Mouse (Mus musculus): ENCODE results near the gene Rbm15.
"Not testable (repeated sequence)": the region's sequence is repeated elsewhere in the genome, so short reads cannot be mapped to it uniquely, and the experiment has no call there.

Rbm15 gene

GRCm38 (mm10) chr3:107321141-107321540 lies 12.3 kb downstream of the Rbm15 start:
- H3K4me3 ChIP-seq (replicated peaks; ENCODE audit: low read length), result no peak overlapping the region
- peaks cover 66% of the 10 kb centered on the region for H3K4me1 ChIP-seq (replicated peaks; ENCODE audit: low read depth, low read length)
- no peaks in the 10 kb centered on the region for H3K27me3 ChIP-seq (ENCODE audit: insufficient read depth, low read length)
- peaks cover 84% of the 10 kb centered on the region for H3K36me3 ChIP-seq (ENCODE audit: insufficient read depth, low read length)
- no peaks in the 10 kb centered on the region for H3K9me3 ChIP-seq (ENCODE audit: low read length)
- TF ChIP-seq CTCF (conservative IDR thresholded peaks at IDR 0.05; ENCODE audit: low read length), result no peak
- no peak for TF ChIP-seq NANOG (IDR thresholded peaks at IDR 0.05; ENCODE audit: borderline replicate concordance, low read length)
- TF ChIP-seq POU5F1 (IDR thresholded peaks at IDR 0.05; ENCODE audit: borderline replicate concordance, low read length), result no peak

DNA sequence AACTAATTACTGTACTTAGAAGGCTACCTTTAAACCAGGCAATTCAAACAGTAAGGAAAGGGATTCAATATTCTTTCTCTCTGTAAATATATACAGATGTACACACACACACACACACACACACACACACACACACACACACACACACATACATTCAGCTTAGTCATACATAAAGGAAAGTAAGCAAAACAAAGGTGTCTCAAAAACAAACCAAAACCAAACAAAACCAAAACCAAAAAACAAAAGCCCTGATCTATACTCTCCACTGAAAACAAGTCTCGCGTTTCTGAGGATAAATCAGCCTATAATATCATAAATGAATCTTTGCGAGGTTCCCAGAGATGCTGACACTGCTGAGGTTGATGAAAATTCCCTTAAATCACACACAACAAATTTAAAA lies 16.1 kb downstream of the Rbm15 start:
- Histone ChIP-seq H3K4me3 (replicated peaks; ENCODE audit: low read length) (no peak overlapping the region), H3K4me1 (replicated peaks; ENCODE audit: low read depth, low read length) (peaks cover 56% of the 10 kb centered on the region), H3K36me3 (ENCODE audit: insufficient read depth, low read length) (peaks cover 79% of the 10 kb centered on the region), H3K27me3 (ENCODE audit: insufficient read depth, low read length) (no peaks in the 10 kb centered on the region), H3K9me3 (ENCODE audit: low read length) (no peaks in the 10 kb centered on the region)
- TF ChIP-seq NANOG (IDR thresholded peaks at IDR 0.05; ENCODE audit: borderline replicate concordance, low read length) (no peak), CTCF (conservative IDR thresholded peaks at IDR 0.05; ENCODE audit: low read length) (no peak), POU5F1 (IDR thresholded peaks at IDR 0.05; ENCODE audit: borderline replicate concordance, low read length) (no peak)

GRCm38 (mm10) chr3:107296917-107297316 lies 36.6 kb downstream of the Rbm15 start:
- not testable (repeated sequence) for H3K27me3 ChIP-seq (ENCODE audit: insufficient read depth, low read length); H3K9me3 ChIP-seq (ENCODE audit: low read length); H3K4me3 ChIP-seq (replicated peaks; ENCODE audit: low read length); H3K4me1 ChIP-seq (replicated peaks; ENCODE audit: low read depth, low read length)
- H3K36me3 ChIP-seq (ENCODE audit: insufficient read depth, low read length), result peaks cover 31% of the 10 kb centered on the region; the same call in 1 of the 2 replicates

GRCm38 (mm10) chr3:107295672-107296360 lies 37.7 kb downstream of the Rbm15 start:
- no peaks in the 10 kb centered on the region for H3K9me3 ChIP-seq (ENCODE audit: low read length)
- H3K27me3 ChIP-seq (ENCODE audit: insufficient read depth, low read length), result no peaks in the 10 kb centered on the region
- H3K4me1 ChIP-seq (replicated peaks; ENCODE audit: low read depth, low read length), result peaks cover 14% of the 10 kb centered on the region
- no peak overlapping the region for H3K4me3 ChIP-seq (replicated peaks; ENCODE audit: low read length)
- TF ChIP-seq CTCF (conservative IDR thresholded peaks at IDR 0.05; ENCODE audit: low read length), result no peak
- no peak for TF ChIP-seq NANOG (IDR thresholded peaks at IDR 0.05; ENCODE audit: borderline replicate concordance, low read length)
- no peak for TF ChIP-seq POU5F1 (IDR thresholded peaks at IDR 0.05; ENCODE audit: borderline replicate concordance, low read length)
- peaks cover 30% of the 10 kb centered on the region; the same call in 1 of the 2 replicates for H3K36me3 ChIP-seq (ENCODE audit: insufficient read depth, low read length)

DNA sequence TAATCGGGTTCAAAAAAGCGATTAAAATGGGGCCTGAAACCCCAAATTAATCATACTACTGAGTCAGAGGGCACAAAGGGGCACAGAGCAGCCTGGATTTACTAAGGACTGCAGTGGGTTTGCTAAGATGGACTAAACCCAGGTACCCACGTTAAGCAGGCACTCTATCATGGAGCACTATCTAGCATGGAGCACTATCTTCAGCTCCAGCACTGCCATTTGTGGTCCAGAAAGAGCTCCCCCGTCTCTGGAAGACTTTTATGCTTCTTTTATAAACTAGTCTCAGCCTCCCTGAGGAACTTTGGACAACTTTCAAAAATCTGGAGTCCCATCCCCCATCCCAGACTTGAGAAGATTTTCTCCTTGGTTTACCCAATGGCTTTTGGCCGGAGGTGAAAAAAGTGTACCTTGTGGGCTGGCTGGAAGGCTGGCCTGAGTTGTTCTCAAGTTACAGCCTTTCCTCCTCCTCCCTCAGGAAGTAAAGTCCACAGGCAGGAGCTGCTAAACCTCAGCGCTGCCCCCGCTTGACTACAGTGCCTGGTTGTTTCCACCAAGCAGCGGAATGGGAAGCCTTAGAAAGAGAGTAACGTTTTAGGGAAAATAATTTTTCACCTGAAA lies 42.6 kb downstream of the Rbm15 start, which contains the start of gene Slc16a4:
Slc16a4 (plus strand) TSS at position 467 of the 618 bp plus-strand sequence.
- H3K9me3 ChIP-seq (ENCODE audit: low read length), result no peaks in the 10 kb centered on the region
- no peaks in the 10 kb centered on the region for H3K27me3 ChIP-seq (ENCODE audit: insufficient read depth, low read length)
- no peak within 1 kb of the TSS for H3K4me3 ChIP-seq (replicated peaks; ENCODE audit: low read length)
- TF ChIP-seq NANOG (IDR thresholded peaks at IDR 0.05; ENCODE audit: borderline replicate concordance, low read length), result no peak
- TF ChIP-seq CTCF (conservative IDR thresholded peaks at IDR 0.05; ENCODE audit: low read length), result no peak
- TF ChIP-seq POU5F1 (IDR thresholded peaks at IDR 0.05; ENCODE audit: borderline replicate concordance, low read length), result no peak
- H3K36me3 ChIP-seq (ENCODE audit: insufficient read depth, low read length), result peaks cover 14% of the 10 kb centered on the region; the same call in 1 of the 2 replicates
- H3K4me1 ChIP-seq (replicated peaks; ENCODE audit: low read depth, low read length), result peaks cover 19% of the 10 kb centered on the region

DNA sequence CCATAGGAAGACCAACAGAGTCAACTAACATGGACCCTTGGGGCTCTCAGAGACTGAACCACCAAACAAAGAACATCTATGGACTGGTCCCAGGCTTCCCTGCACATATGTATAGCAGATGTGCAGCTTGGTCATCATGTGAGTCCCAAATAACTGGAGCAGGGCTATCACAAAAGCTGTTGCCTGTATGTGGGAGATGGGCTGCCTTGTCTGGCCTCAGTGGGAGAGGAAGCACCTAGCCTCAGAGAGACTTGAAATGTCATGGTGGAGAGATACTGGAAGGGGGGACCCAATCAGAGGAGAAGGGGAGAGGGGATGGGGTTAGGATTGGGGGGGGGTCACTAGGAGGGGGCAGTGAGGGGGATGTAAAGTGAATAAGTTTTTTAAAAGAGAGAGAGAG lies 46.1 kb downstream of the Rbm15 start:
- Histone ChIP-seq H3K27me3 (ENCODE audit: insufficient read depth, low read length) (no peaks in the 10 kb centered on the region), H3K4me1 (replicated peaks; ENCODE audit: low read depth, low read length) (peaks cover 13% of the 10 kb centered on the region), H3K4me3 (replicated peaks; ENCODE audit: low read length) (no peak overlapping the region), H3K9me3 (ENCODE audit: low read length) (no peaks in the 10 kb centered on the region), H3K36me3 (ENCODE audit: insufficient read depth, low read length) (peaks cover 25% of the 10 kb centered on the region)
- TF ChIP-seq NANOG (IDR thresholded peaks at IDR 0.05; ENCODE audit: borderline replicate concordance, low read length), result no peak

DNA sequence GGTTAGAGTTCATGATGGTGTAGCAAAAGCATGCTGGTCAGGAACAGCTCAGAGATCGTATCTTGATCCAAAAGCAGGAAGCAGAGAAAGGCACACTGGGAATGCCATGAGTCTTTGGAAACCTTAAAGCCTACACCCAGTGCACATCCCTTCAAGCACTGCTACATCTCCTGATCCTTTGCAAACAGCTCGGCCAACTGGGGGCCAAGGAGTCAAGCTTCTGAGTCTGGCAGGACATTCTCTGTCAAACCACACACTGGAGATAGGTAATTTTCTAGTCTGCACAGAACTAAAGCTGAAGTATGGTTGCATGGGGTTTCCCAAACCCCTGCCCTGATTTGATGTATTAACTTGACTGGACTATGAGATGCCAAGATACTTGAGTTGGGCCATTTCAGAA lies 47.4 kb downstream of the Rbm15 start:
- H3K4me1 ChIP-seq (replicated peaks; ENCODE audit: low read depth, low read length), result peaks cover 8% of the 10 kb centered on the region
- H3K4me3 ChIP-seq (replicated peaks; ENCODE audit: low read length), result no peak overlapping the region
- H3K27me3 ChIP-seq (ENCODE audit: insufficient read depth, low read length), result no peaks in the 10 kb centered on the region
- no peak for TF ChIP-seq NANOG (IDR thresholded peaks at IDR 0.05; ENCODE audit: borderline replicate concordance, low read length)
- no peak for TF ChIP-seq POU5F1 (IDR thresholded peaks at IDR 0.05; ENCODE audit: borderline replicate concordance, low read length)
- no peak for TF ChIP-seq CTCF (conservative IDR thresholded peaks at IDR 0.05; ENCODE audit: low read length)
- peaks cover 35% of the 10 kb centered on the region for H3K36me3 ChIP-seq (ENCODE audit: insufficient read depth, low read length)
- H3K9me3 ChIP-seq (ENCODE audit: low read length), result no peaks in the 10 kb centered on the region

GRCm38 (mm10) chr3:107278479-107279269 lies 54.8 kb downstream of the Rbm15 start, which contains the start of gene Lamtor5:
Gene Lamtor5, plus strand, starts transcription at chr3:107278858.
- Histone ChIP-seq H3K27me3 (ENCODE audit: insufficient read depth, low read length) (peaks cover 5% of the 10 kb centered on the region; the same call in 1 of the 2 replicates), H3K4me3 (replicated peaks; ENCODE audit: low read length) (peak within 1 kb of the TSS; percentile 96), H3K4me1 (replicated peaks; ENCODE audit: low read depth, low read length) (peaks cover 18% of the 10 kb centered on the region), H3K9me3 (ENCODE audit: low read length) (no peaks in the 10 kb centered on the region), H3K36me3 (ENCODE audit: insufficient read depth, low read length) (peaks cover 26% of the 10 kb centered on the region)
- no peak for TF ChIP-seq CTCF (conservative IDR thresholded peaks at IDR 0.05; ENCODE audit: low read length)

Data from E14TG2a.4 (cell line).